Mouse (Mus musculus): ENCODE measurements at regions not wholly inside any gene's neighbourhood (a gene's known extent, or its start where the extent isn't known, plus 50 kb on each side); places are given as distances from the start of the nearest gene placed in this dataset.
"Not testable (repeated sequence)": the region's sequence is repeated elsewhere in the genome, so short reads cannot be mapped to it uniquely, and the experiment has no call there.

- no peak for DNase-seq (ENCODE audit: low spot score)
Observed at GRCm38 (mm10) chr3:16533643-16534042, 527.4 kb upstream of the Gm5150 start.

GRCm38 (mm10) chr3:16527511-16527910, 521.3 kb upstream of the Gm5150 start:
- DNase-seq (ENCODE audit: low spot score): peak; percentile 72

GRCm38 (mm10) chr3:16488431-16488830, 482.2 kb upstream of the Gm5150 start:
- not testable (repeated sequence) for DNase-seq (ENCODE audit: low spot score)

GRCm38 (mm10) chr3:16482750-16483149, 476.5 kb upstream of the Gm5150 start:
- DNase-seq (ENCODE audit: low spot score): no peak

GRCm38 (mm10) chr3:16471360-16471759, 465.1 kb upstream of the Gm5150 start:
- DNase-seq (ENCODE audit: low spot score): no peak

- DNase-seq (ENCODE audit: low spot score): peak; percentile 61
Observed at GRCm38 (mm10) chr3:16466388-16466787, 460.2 kb upstream of the Gm5150 start.

GRCm38 (mm10) chr3:16465357-16465756, 459.1 kb upstream of the Gm5150 start:
- DNase-seq (ENCODE audit: low spot score): no peak

GRCm38 (mm10) chr3:16464301-16464700, 458.1 kb upstream of the Gm5150 start:
- no peak for DNase-seq (ENCODE audit: low spot score)

- no peak for DNase-seq (ENCODE audit: low spot score)
Observed at GRCm38 (mm10) chr3:16433033-16433432, 426.8 kb upstream of the Gm5150 start.

- DNase-seq (ENCODE audit: low spot score): no peak
Observed at GRCm38 (mm10) chr3:16431819-16432115, 425.5 kb upstream of the Gm5150 start.

GRCm38 (mm10) chr3:16431082-16431818, 425.0 kb upstream of the Gm5150 start:
- no peak for DNase-seq (ENCODE audit: low spot score)

Data from adipocyte (in vitro differentiated cells).